Mouse (Mus musculus) C2C12 (cell line): ENCODE results near the gene Olfr512. TPM values are rescaled to one million over a fixed set of nuclear protein-coding genes. Genes with fewer than 3 reads are reported as not detected.

Experiments
- H3K27me3 ChIP-seq: one replicate; pipeline ENCODE4 v1.6.1; 2011; ENCODE audit not compliant: control insufficient read depth, insufficient read depth, insufficient read length
- H3K36me3 ChIP-seq: one replicate; pipeline ENCODE4 v1.6.1; 2011; ENCODE audit not compliant: control insufficient read depth, insufficient read depth
- H3K4me3 ChIP-seq: one replicate; pipeline ENCODE4 v1.5.1; 2011; ENCODE audit warnings: mild to moderate bottlenecking, control low read depth; ENCODE audit not compliant: poor library complexity, insufficient read depth, severe bottlenecking
- H3K79me2 ChIP-seq: one replicate; pipeline ENCODE4 v1.6.1; 2011; ENCODE audit not compliant: control insufficient read depth, insufficient read depth
- H3K79me3 ChIP-seq: one replicate; pipeline ENCODE4 v1.6.1; 2011; ENCODE audit warnings: low read depth, control low read depth
- H3ac ChIP-seq: one replicate; pipeline ENCODE3; 2011; ENCODE audit warnings: low read depth; ENCODE audit not compliant: control insufficient read depth, insufficient read length
- CEBPB ChIP-seq: IDR thresholded peaks from one replicate; pipeline ENCODE4 v1.6.1; 2011; ENCODE audit warnings: low read depth, mild to moderate bottlenecking, control low read depth, moderate library complexity
- CTCF ChIP-seq: IDR thresholded peaks from one replicate; pipeline ENCODE4 v1.5.1; 2011; ENCODE audit not compliant: control insufficient read depth, insufficient read depth, insufficient read length
- FOSL1 ChIP-seq: IDR thresholded peaks from one replicate; pipeline ENCODE4 v1.8.0; 2011; ENCODE audit warnings: mild to moderate bottlenecking, low read length; ENCODE audit not compliant: poor library complexity, insufficient read depth, severe bottlenecking
- MAX ChIP-seq: IDR thresholded peaks from one replicate; pipeline ENCODE4 v1.6.1; 2011; ENCODE audit warnings: mild to moderate bottlenecking, control low read depth
- MYOD1 ChIP-seq: IDR thresholded peaks from one replicate; pipeline ENCODE4 v1.6.1; 2011; ENCODE audit warnings: low read depth; ENCODE audit not compliant: control insufficient read depth, insufficient read length
- MYOG ChIP-seq: IDR thresholded peaks from one replicate; pipeline ENCODE4 v1.6.1; 2011; ENCODE audit not compliant: control insufficient read depth, insufficient read length; ENCODE audit errors: extremely low read depth
- USF1 ChIP-seq: IDR thresholded peaks from one replicate; pipeline ENCODE4 v1.6.1; 2011; ENCODE audit warnings: low read depth, mild to moderate bottlenecking, control low read depth, moderate library complexity
- long read RNA-seq, 2 experiments: library from polyadenylated mRNA; unstranded; transcript quantifications; one replicate each; pipeline ENCODE4 v2.0.0; 2019 to 2020
- polyA plus RNA-seq: library from polyadenylated mRNA; unstranded; fragments of >200 nt; fragmentation: generic; extraction: Trizol; gene quantifications from one replicate; pipeline ENCODE4 v1.2.1, GENCODE M21; 2012; ENCODE audit warnings: missing spikeins

The Olfr512 gene
- not detected for polyA plus RNA-seq
- long read RNA-seq, experiment 1 = 0 reads
- long read RNA-seq, experiment 2 = 0 reads

DNA sequence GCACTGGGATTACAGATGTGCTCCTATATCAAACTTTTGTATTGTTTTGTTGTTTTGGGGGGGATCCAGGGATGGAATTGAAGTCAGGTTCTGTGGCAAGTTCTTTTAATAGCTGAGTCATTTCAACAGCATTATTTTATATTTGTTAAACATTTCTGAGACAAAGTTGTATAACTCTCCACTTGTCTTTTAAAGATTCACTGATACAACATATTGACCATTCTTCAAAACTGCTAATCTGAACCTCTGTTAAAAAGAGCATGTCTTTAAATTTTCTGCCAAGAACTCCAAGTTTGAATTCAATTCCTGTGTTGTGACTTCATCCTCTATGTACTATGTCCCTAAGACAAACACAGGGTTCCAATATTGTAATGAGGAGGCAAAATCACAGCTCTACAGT is at the start of gene Olfr512:
Olfr512 (plus strand) TSS at position 301 of the 400 bp plus-strand sequence.
- Histone ChIP-seq H3K79me2 (no peaks in the 10 kb centered on the region), H3K79me3 (no peaks in the 10 kb centered on the region), H3K27me3 (no peaks in the 10 kb centered on the region), H3ac (no peak within 1 kb of the TSS), H3K4me3 (no peak within 1 kb of the TSS), H3K36me3 (no peaks in the 10 kb centered on the region)
- TF ChIP-seq MAX (no peak), CEBPB (no peak), MYOG (no peak), MYOD1 (no peak), FOSL1 (no peak), USF1 (no peak), CTCF (no peak)

DNA sequence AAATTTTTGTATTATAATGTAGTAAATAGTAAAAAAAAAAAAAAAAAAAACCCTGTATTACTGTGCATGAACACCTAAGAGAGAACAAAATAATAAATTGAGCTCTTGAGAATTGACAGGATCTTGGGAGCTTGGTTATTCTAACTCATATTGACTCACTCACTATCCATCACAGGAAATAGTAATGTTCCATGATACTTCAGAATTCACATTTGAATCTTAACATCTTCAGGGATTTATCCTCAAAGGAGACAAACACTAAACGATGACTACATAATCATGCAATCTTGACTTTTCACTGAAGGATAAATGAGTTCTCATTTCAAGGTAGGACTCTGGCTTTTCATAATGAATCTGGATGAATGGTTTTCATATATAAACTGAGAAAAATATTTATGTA is 47.0 kb upstream of the Olfr512 start, which contains the start of gene Olfr510:
Olfr510 (plus strand) TSS at position 301 of the 400 bp plus-strand sequence.
- Histone ChIP-seq H3K36me3 (no peaks in the 10 kb centered on the region), H3K79me3 (no peaks in the 10 kb centered on the region), H3K27me3 (no peaks in the 10 kb centered on the region), H3K4me3 (no peak within 1 kb of the TSS), H3ac (no peak within 1 kb of the TSS), H3K79me2 (no peaks in the 10 kb centered on the region)
- TF ChIP-seq USF1 (no peak), MYOG (no peak), MYOD1 (no peak), CTCF (no peak), MAX (no peak), FOSL1 (no peak), CEBPB (no peak)

DNA sequence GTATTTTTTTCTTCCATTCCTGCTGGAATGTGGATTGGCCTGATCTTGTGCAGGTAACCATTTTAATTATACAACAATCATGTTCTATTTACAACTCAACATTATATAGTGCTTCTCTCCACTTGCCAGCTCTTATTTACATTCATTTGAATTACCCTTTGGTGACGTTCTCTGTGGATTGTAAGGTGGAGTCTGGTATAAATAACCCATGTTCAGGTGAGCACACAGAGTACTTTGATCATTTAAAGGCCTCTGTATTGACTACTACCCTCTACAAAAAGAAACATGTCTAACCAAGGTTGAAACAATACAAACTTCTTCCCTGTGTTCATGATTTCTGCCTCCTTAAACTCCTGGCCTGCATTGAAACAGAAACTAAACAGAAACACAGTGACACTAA is 42.1 kb upstream of the Olfr512 start:
- no peak for TF ChIP-seq CTCF
- TF ChIP-seq MYOG = no peak
- no peak for TF ChIP-seq MAX
- no peak for TF ChIP-seq MYOD1
- TF ChIP-seq FOSL1 = no peak
- Histone ChIP-seq H3K36me3 (no peaks in the 10 kb centered on the region), H3K79me3 (no peaks in the 10 kb centered on the region), H3K27me3 (no peaks in the 10 kb centered on the region), H3ac (no peak overlapping the region), H3K79me2 (no peaks in the 10 kb centered on the region), H3K4me3 (no peak overlapping the region)

DNA sequence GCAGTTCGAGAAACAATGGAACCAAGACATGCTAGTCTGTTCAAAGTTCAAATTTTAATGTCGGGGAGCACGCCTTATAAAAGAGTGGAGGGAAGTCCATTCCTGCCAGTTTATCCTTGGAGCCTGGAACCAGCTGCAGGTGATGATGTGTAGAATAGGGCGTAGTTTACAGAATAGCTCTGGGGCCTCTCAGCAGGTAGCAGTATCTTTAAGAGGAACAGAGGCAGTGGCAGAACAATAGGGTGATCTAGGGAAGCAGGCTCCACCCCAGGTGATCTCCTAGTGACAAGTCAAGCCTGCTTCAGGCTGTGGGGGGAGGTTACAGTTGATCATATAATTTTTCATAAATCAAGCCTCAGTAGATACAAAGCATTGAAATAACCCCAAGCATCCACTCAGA is 34.2 kb upstream of the Olfr512 start:
- Histone ChIP-seq H3K79me2 (no peaks in the 10 kb centered on the region), H3K36me3 (no peaks in the 10 kb centered on the region), H3ac (no peak overlapping the region), H3K79me3 (no peaks in the 10 kb centered on the region), H3K27me3 (no peaks in the 10 kb centered on the region), H3K4me3 (no peak overlapping the region)
- TF ChIP-seq MYOD1 = no peak
- TF ChIP-seq MYOG = no peak
- TF ChIP-seq CEBPB = no peak
- no peak for TF ChIP-seq MAX
- TF ChIP-seq USF1 = no peak
- TF ChIP-seq CTCF = no peak

DNA sequence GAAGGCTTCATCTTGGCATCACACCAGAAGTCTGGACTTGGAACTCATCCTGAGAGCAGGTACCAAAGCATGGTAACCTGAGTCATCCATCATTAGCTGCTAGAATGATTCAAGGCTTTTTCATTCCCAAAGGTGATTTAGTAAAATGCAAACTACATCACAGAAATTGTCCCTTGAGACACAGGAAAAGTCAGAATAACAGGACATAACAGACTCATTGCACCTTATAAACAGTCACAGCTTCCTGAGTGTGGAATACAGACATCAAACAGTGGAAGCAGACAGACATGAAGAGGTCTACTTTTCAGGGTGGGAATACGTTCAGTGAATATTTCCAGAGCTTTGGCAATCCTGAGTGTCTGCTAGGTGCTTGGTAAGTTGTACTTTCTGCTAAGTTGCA is 37.6 kb downstream of the Olfr512 start, which contains the start of gene Olfr513:
Olfr513 (plus strand) TSS at position 301 of the 400 bp plus-strand sequence.
- Histone ChIP-seq H3ac (no peak within 1 kb of the TSS), H3K36me3 (no peaks in the 10 kb centered on the region), H3K79me3 (no peaks in the 10 kb centered on the region), H3K4me3 (no peak within 1 kb of the TSS), H3K79me2 (no peaks in the 10 kb centered on the region), H3K27me3 (no peaks in the 10 kb centered on the region)
- TF ChIP-seq FOSL1 (no peak), MYOG (no peak), USF1 (no peak), MYOD1 (no peak), MAX (no peak), CEBPB (no peak), CTCF (no peak)

DNA sequence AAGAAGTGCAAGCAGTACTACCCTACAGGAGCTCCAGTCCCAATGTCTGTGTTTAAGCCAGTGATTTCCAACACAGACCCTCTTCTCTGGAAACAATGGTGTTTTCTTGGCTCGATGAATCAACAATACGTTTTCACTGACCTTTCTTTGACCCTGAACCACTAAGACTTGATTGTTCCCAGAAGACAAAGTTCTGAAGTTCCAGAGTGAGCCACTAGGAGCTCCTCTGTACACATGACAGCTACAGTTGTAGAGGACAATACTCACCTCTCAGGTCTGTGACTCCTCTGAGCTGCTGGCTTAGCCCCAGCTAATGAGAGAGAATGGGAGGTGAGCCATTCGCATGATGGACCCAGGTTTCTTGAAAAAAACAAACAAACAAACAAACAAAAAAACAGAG is 47.3 kb downstream of the Olfr512 start:
- Histone ChIP-seq H3K36me3 (no peaks in the 10 kb centered on the region), H3ac (no peak overlapping the region), H3K27me3 (no peaks in the 10 kb centered on the region), H3K4me3 (no peak overlapping the region), H3K79me3 (no peaks in the 10 kb centered on the region), H3K79me2 (no peaks in the 10 kb centered on the region)
- TF ChIP-seq MAX (no peak), MYOD1 (no peak), USF1 (no peak), FOSL1 (no peak), MYOG (no peak), CEBPB (no peak), CTCF (no peak)

Other genes with a start within 250 kb of the Olfr512 start
- gene Olfr498, start 248.0 kb upstream of the Olfr512 start, polyA plus RNA-seq = not detected
- not detected for gene Olfr502, start 188.3 kb upstream of the Olfr512 start, polyA plus RNA-seq
- gene Olfr503, start 168.8 kb upstream of the Olfr512 start, polyA plus RNA-seq = not detected
- gene Olfr504, start 147.5 kb upstream of the Olfr512 start, polyA plus RNA-seq = not detected
- 0.01 TPM for gene Olfr506, start 102.5 kb upstream of the Olfr512 start, polyA plus RNA-seq
- not detected for gene Olfr507, start 91.5 kb upstream of the Olfr512 start, polyA plus RNA-seq
- gene Olfr508, start 83.3 kb upstream of the Olfr512 start, polyA plus RNA-seq = not detected
- not detected for gene Olfr509, start 61.4 kb upstream of the Olfr512 start, polyA plus RNA-seq
- not detected for gene Olfr510, start 46.9 kb upstream of the Olfr512 start, polyA plus RNA-seq
- not detected for gene Olfr513, start 37.7 kb downstream of the Olfr512 start, polyA plus RNA-seq
- not detected for gene Olfr514, start 112.7 kb downstream of the Olfr512 start, polyA plus RNA-seq
- not detected for gene Olfr516, start 137.2 kb downstream of the Olfr512 start, polyA plus RNA-seq
- not detected for gene Olfr517, start 159.1 kb downstream of the Olfr512 start, polyA plus RNA-seq
- gene Olfr518, start 171.7 kb downstream of the Olfr512 start, polyA plus RNA-seq = not detected
- gene Olfr519, start 181.1 kb downstream of the Olfr512 start, polyA plus RNA-seq = not detected
- 0.02 TPM for gene Nlrp10, start 216.9 kb downstream of the Olfr512 start, polyA plus RNA-seq
- gene Eif3f, start 221.1 kb downstream of the Olfr512 start, polyA plus RNA-seq = 191 TPM
- 0.01 TPM for gene Tub, start 237.0 kb downstream of the Olfr512 start, polyA plus RNA-seq